ENCODE assay signal across 9 mouse cellular contexts in genomic region chr6:87282346-87282781, GRCm38 (mm10). TPM values are rescaled to one million over a fixed set of nuclear protein-coding genes. Genes with fewer than 3 reads are reported as not detected.
DNase-seq lines count a peak whose midpoint lies in the region; ATAC-seq and TF ChIP-seq lines count a peak whose summit lies in the region.
"Had no signal": no experiment of that assay in that cellular context is flagged by ENCODE, and none has a peak within 500 bp of the region (broad histone marks: within the 10 kb centered on the region; RNA-seq: fewer than 3 reads in every experiment).

No protein-coding gene starts in this region.

- CTCF ChIA-PET in Patski (lab: Charles Lee): interaction anchor here (1.5 kb wide), 1 partner anchor 51 kb away, joined by 3 read pairs; no protein-coding TSS in a partner anchor

- in situ Hi-C loops in Patski (cut with MboI; ENCODE audit: low pct_unique_long_range_greater_than_20kb): no loop called here

- H3K9me3 ChIP-seq in forebrain, postnatal 0 days (ENCODE audit: low read length): no peaks in the 10 kb centered on the region
- H3K9me3 ChIP-seq in forebrain, embryonic 16.5 days (ENCODE audit: control insufficient read depth, low read length): 0 out of 2 replicates have a peak, but pooled peaks cover 3% of the 10 kb centered on the region
- no peaks in the 10 kb centered on the region for H3K9me3 ChIP-seq in heart, embryonic 15.5 days (replicated peaks)
- no peaks in the 10 kb centered on the region for H3K9me3 ChIP-seq in stomach, postnatal 0 days (ENCODE audit: control insufficient read depth, low read length)
- H3K9me3 ChIP-seq: liver, embryonic 15.5 days had no signal

- H3K4me3 ChIP-seq in forebrain, postnatal 0 days (ENCODE audit: low read depth, low read length): no peak overlapping the region
- no peak overlapping the region for H3K4me3 ChIP-seq in forebrain, embryonic 16.5 days (replicated peaks; ENCODE audit: low read length)
- no peak overlapping the region for H3K4me3 ChIP-seq in heart, embryonic 15.5 days
- no peak overlapping the region for H3K4me3 ChIP-seq in stomach, postnatal 0 days (ENCODE audit: low read depth, low read length)
- H3K4me3 ChIP-seq: liver, embryonic 15.5 days had no signal

- peak; percentile 37 for DNase-seq in forebrain, postnatal 0 days
- peak; percentile 99 for DNase-seq in Patski (ENCODE audit: low read depth, low spot score)
- peak; percentile 89 to 94 for DNase-seq in kidney, postnatal 4 days
- DNase-seq in stomach, postnatal 0 days (ENCODE audit: low spot score): peak; percentile 74
- no peak for DNase-seq in cerebellum, adult 9-10 months
- DNase-seq in embryo, embryonic 10.5 days (ENCODE audit: low spot score): no peak

- H3K36me3 ChIP-seq in forebrain, postnatal 0 days (ENCODE audit: insufficient read depth): no peaks in the 10 kb centered on the region
- no peaks in the 10 kb centered on the region for H3K36me3 ChIP-seq in forebrain, embryonic 16.5 days (ENCODE audit: control insufficient read depth, insufficient read depth)
- H3K36me3 ChIP-seq in heart, embryonic 15.5 days: no peaks in the 10 kb centered on the region
- no peaks in the 10 kb centered on the region; the same call in 1 of the 2 replicates for H3K36me3 ChIP-seq in stomach, postnatal 0 days (ENCODE audit: control insufficient read depth, insufficient read depth, low read length)
- H3K36me3 ChIP-seq: liver, embryonic 15.5 days had no signal

- no peak for ATAC-seq in forebrain, postnatal 0 days
- no peak for ATAC-seq in forebrain, embryonic 16.5 days
- ATAC-seq in Patski: peak; percentile 66
- peak; percentile 76 for ATAC-seq in heart, embryonic 15.5 days (replicated peaks; ENCODE audit: insufficient number of reproducible peaks, insufficient read depth, low FRiP score, low read depth)
- ATAC-seq in stomach, postnatal 0 days (ENCODE audit: low FRiP score, low TSS enrichment): peak; percentile 63

- POLR2A ChIA-PET in Patski (lab: Charles Lee): no interaction called here

- no peaks in the 10 kb centered on the region for H3K27me3 ChIP-seq in forebrain, postnatal 0 days (ENCODE audit: insufficient read depth, low read length)
- H3K27me3 ChIP-seq in forebrain, embryonic 16.5 days (replicated peaks; ENCODE audit: control insufficient read depth, insufficient read depth, low read length): no peaks in the 10 kb centered on the region
- H3K27me3 ChIP-seq in Patski: no peaks in the 10 kb centered on the region
- H3K27me3 ChIP-seq in heart, embryonic 15.5 days: no peaks in the 10 kb centered on the region
- no peaks in the 10 kb centered on the region for H3K27me3 ChIP-seq in stomach, postnatal 0 days (ENCODE audit: control insufficient read depth, insufficient read depth, low read length)
- H3K27me3 ChIP-seq: liver, embryonic 15.5 days had no signal

- no peak overlapping the region for H3K9ac ChIP-seq in forebrain, postnatal 0 days
- no peak overlapping the region for H3K9ac ChIP-seq in forebrain, embryonic 16.5 days (replicated peaks; ENCODE audit: low read depth, low read length)
- H3K9ac ChIP-seq in heart, embryonic 15.5 days: no peak overlapping the region
- no peak overlapping the region for H3K9ac ChIP-seq in stomach, postnatal 0 days (ENCODE audit: low read length)
- H3K9ac ChIP-seq: liver, embryonic 15.5 days had no signal

- no peak overlapping the region for H3K4me2 ChIP-seq in forebrain, postnatal 0 days (ENCODE audit: low read depth)
- no peak overlapping the region for H3K4me2 ChIP-seq in forebrain, embryonic 16.5 days (ENCODE audit: low read length)
- no peak overlapping the region for H3K4me2 ChIP-seq in heart, embryonic 15.5 days
- H3K4me2 ChIP-seq in stomach, postnatal 0 days (replicated peaks; ENCODE audit: low read depth): no peak overlapping the region
- H3K4me2 ChIP-seq: liver, embryonic 15.5 days had no signal

- TF ChIP-seq EP300 in stomach, postnatal 0 days (optimal IDR thresholded peaks at IDR 0.05): no peak

- WGBS in forebrain, postnatal 0 days: 39% methylated on average over 8 of the region's 8 CpGs
- 27% methylated on average over 8 of the region's 8 CpGs for WGBS in forebrain, embryonic 16.5 days
- 11% methylated on average over 8 of the region's 8 CpGs for WGBS in heart, embryonic 15.5 days
- 14% methylated on average over 8 of the region's 8 CpGs for WGBS in stomach, postnatal 0 days

- TF ChIP-seq CTCF in forebrain, postnatal 0 days (IDR thresholded peaks at IDR 0.05; ENCODE audit: low read depth): no peak
- no peak for TF ChIP-seq CTCF in Patski (IDR thresholded peaks at IDR 0.05)
- TF ChIP-seq CTCF in stomach, postnatal 0 days (IDR thresholded peaks at IDR 0.05; ENCODE audit: low read depth): no peak

- H3K27ac ChIP-seq in forebrain, postnatal 0 days (ENCODE audit: low read depth, low read length): no peak overlapping the region
- no peak overlapping the region for H3K27ac ChIP-seq in forebrain, embryonic 16.5 days (ENCODE audit: low read length)
- H3K27ac ChIP-seq in heart, embryonic 15.5 days: peak overlapping the region; percentile 69
- H3K27ac ChIP-seq in stomach, postnatal 0 days (replicated peaks): peak overlapping the region; percentile 49; the same call in 1 of the 2 replicates
- H3K27ac ChIP-seq: liver, embryonic 15.5 days had no signal

- peaks cover 5% of the 10 kb centered on the region; the same call in 1 of the 2 replicates for H3K4me1 ChIP-seq in forebrain, postnatal 0 days (ENCODE audit: insufficient read depth)
- H3K4me1 ChIP-seq in forebrain, embryonic 16.5 days (replicated peaks; ENCODE audit: control insufficient read depth, insufficient read depth, low read length): peaks cover 19% of the 10 kb centered on the region
- H3K4me1 ChIP-seq in heart, embryonic 15.5 days (replicated peaks): peaks cover 29% of the 10 kb centered on the region
- peaks cover 6% of the 10 kb centered on the region for H3K4me1 ChIP-seq in stomach, postnatal 0 days (replicated peaks; ENCODE audit: control insufficient read depth, insufficient read depth)

RNA-seq across cellular contexts. Expression of gene Antxr1, which starts 53.3 kb away (rescaled TPM):
- total RNA-seq in forebrain, postnatal 0 days (2014; rRNA removed): 13.2 and 14.4 TPM in 2 replicates
- polyA plus RNA-seq in forebrain, postnatal 0 days (2015; fragmentation: Nextera tagmentation; extraction: Ambion mirVana): 1.3 and 1.8 TPM in 2 replicates
- 3.1 and 3.2 TPM in 2 replicates for polyA plus RNA-seq in forebrain, embryonic 16.5 days (2015; fragmentation: Nextera tagmentation; extraction: Ambion mirVana)
- polyA plus RNA-seq in Patski (2021): 25.1 TPM
- 5.0 and 7.4 TPM in 2 replicates for polyA plus RNA-seq in heart, embryonic 15.5 days (2015; fragmentation: Nextera tagmentation; extraction: Ambion mirVana)
- polyA plus RNA-seq in stomach, postnatal 0 days (2015; fragmentation: Nextera tagmentation; extraction: Ambion mirVana): 5.9 and 6.9 TPM in 2 replicates

Comparison
In these comparisons a context has a peak if more than half of its experiments do, and no peak if none do; other contexts are left out.
1. ATAC-seq: peak in Patski (single experiment), heart, embryonic 15.5 days (single experiment) and stomach, postnatal 0 days (single experiment); none in forebrain, postnatal 0 days (single experiment) and forebrain, embryonic 16.5 days (single experiment).
2. DNase-seq: peak in forebrain, postnatal 0 days (single experiment), Patski (single experiment), kidney, postnatal 4 days (2 of 2) and stomach, postnatal 0 days (single experiment); none in cerebellum, adult 9-10 months (single experiment) and embryo, embryonic 10.5 days (single experiment).
3. H3K27ac ChIP-seq: peak in heart, embryonic 15.5 days (single experiment) and stomach, postnatal 0 days (single experiment); none in forebrain, postnatal 0 days (single experiment) and forebrain, embryonic 16.5 days (single experiment).